Mouse (Mus musculus): ENCODE measurements around the gene Pde4b.

DNA sequence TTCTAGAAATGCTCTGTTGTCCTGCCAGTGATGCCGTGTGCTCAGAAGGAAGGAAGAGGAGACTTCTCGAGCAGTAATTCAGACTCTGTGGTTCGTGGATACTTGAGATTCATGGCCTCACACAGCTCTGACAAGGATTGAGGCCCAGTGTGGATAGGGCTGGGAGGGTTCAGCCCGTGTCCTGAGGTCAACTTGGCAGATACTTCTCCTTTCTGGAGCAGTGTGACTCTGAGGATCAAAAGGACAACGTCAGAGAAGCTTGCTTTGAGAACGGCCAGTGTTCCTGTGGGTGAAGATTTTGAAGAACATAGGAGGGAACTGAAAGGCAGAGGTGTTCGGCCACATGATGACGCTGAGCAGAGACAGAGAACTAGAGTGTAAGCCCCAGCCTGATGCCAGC, 537.6 kb downstream of the Pde4b start:
- TF ChIP-seq CTCF (IDR thresholded peaks at IDR 0.05; ENCODE audit: low read depth, low read length) (no peak), POLR2A (IDR thresholded peaks at IDR 0.05; ENCODE audit: borderline replicate concordance, low read depth, low read length) (no peak)

All from bone marrow macrophage, adult 2 months (primary cell).